Mouse (Mus musculus) ES-Bruce4 (cell line): Measurements from ENCODE around the gene Cyp4x1. TPM values are rescaled to one million over a fixed set of nuclear protein-coding genes. Genes with fewer than 3 reads are reported as not detected.

Experiments used
- H3K27ac ChIP-seq: 2 replicates; pipeline ENCODE4 v1.5.1; 2012; ENCODE audit warnings: low read length, inconsistent platforms; ENCODE audit not compliant: insufficient read depth
- H3K27me3 ChIP-seq: 2 replicates; pipeline ENCODE4 v1.6.1; 2012; ENCODE audit warnings: mild to moderate bottlenecking, low read length, inconsistent platforms; ENCODE audit not compliant: control insufficient read depth, poor library complexity, insufficient read depth, severe bottlenecking
- H3K36me3 ChIP-seq: 2 replicates; pipeline ENCODE4 v1.6.1; 2012; ENCODE audit warnings: inconsistent platforms, mild to moderate bottlenecking, low read length, moderate library complexity; ENCODE audit not compliant: control insufficient read depth, poor library complexity, insufficient read depth, severe bottlenecking
- H3K4me1 ChIP-seq: one replicate; pipeline ENCODE4 v1.8.1; 2011; ENCODE audit warnings: low read length; ENCODE audit not compliant: control insufficient read depth, insufficient read depth
- H3K4me3 ChIP-seq: 2 replicates; pipeline ENCODE4 v1.5.1; 2011; ENCODE audit warnings: low read depth, mild to moderate bottlenecking, low read length
- H3K9ac ChIP-seq: 2 replicates; pipeline ENCODE4 v1.6.1; 2012; ENCODE audit warnings: low read depth, mild to moderate bottlenecking, inconsistent platforms; ENCODE audit not compliant: poor library complexity, severe bottlenecking
- H3K9me3 ChIP-seq: replicated peaks from 2 replicates; pipeline ENCODE4 v1.6.1; 2012; ENCODE audit warnings: mild to moderate bottlenecking, low read length, inconsistent platforms; ENCODE audit not compliant: control insufficient read depth, poor library complexity, insufficient read depth, severe bottlenecking
- CTCF ChIP-seq: IDR thresholded peaks from one replicate; pipeline ENCODE4 v1.8.1; 2011; ENCODE audit warnings: low read depth, low read length
- EP300 ChIP-seq: IDR thresholded peaks from 2 replicates; pipeline ENCODE4 v1.6.1; 2011; ENCODE audit warnings: low read depth, low read length; ENCODE audit not compliant: insufficient read depth
- POLR2A ChIP-seq: IDR thresholded peaks from one replicate; pipeline ENCODE4 v1.8.1; 2011; ENCODE audit warnings: low read length; ENCODE audit not compliant: insufficient read depth
- polyA plus RNA-seq: library from polyadenylated mRNA; stranded (reverse); fragments of >200 nt; gene quantifications from 2 replicates; pipeline ENCODE4 v1.2.4, GENCODE M21; 2011; ENCODE audit warnings: low read depth; ENCODE audit not compliant: missing spikeins, insufficient read depth, insufficient read length

Cyp4x1 gene
- polyA plus RNA-seq, 1 experiment, result 0.52 TPM

DNA sequence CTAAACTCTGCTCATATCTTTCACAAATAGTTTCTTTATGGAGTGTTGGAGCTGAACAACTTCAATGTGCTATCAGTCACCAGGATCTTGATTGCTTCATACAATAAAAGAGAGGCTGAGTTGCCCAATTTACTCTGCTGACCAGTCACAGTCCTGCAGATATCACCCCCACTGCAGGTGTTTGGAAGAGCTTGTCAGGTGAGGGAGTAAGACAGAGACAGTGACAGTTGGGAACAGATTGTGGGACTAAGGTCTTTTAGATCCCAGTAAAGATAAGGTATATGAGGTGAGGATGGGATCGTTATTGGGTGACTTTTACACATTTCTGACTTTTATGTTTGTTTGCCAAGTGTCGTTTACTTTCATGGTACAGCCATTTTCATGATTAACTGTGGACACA lies 22.9 kb downstream of the Cyp4x1 start:
- H3K4me3 ChIP-seq, result no peak overlapping the region
- H3K27ac ChIP-seq, result no peak overlapping the region
- H3K36me3 ChIP-seq, result no peaks in the 10 kb centered on the region
- no peaks in the 10 kb centered on the region for H3K27me3 ChIP-seq
- no peaks in the 10 kb centered on the region for H3K9me3 ChIP-seq
- TF ChIP-seq EP300 (no peak), CTCF (no peak), POLR2A (no peak)
- H3K4me1 ChIP-seq, result no peaks in the 10 kb centered on the region
- no peak overlapping the region for H3K9ac ChIP-seq

DNA sequence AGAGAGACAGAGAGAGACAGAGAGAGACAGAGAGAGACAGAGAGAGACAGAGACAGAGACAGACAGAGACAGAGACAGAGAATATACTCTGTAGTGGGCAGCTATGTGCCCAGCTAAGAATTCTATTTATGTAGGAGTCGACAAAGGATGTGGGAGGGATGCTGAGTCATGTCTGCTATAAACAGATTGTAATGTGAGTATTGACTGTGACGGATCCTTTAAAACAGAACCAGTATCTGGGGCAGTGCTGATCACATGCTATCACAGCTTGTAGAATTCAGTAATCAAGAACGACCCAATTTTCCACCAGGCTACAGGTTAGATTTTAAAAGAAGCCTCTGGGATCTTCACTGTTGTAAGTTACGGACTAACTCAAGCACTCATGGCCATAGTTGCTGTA lies 30.6 kb downstream of the Cyp4x1 start:
- Histone ChIP-seq H3K4me3 (no peak overlapping the region), H3K9me3 (no peaks in the 10 kb centered on the region), H3K27ac (no peak overlapping the region), H3K4me1 (no peaks in the 10 kb centered on the region), H3K27me3 (no peaks in the 10 kb centered on the region), H3K36me3 (no peaks in the 10 kb centered on the region), H3K9ac (no peak overlapping the region)
- TF ChIP-seq CTCF (no peak), POLR2A (no peak), EP300 (no peak)

DNA sequence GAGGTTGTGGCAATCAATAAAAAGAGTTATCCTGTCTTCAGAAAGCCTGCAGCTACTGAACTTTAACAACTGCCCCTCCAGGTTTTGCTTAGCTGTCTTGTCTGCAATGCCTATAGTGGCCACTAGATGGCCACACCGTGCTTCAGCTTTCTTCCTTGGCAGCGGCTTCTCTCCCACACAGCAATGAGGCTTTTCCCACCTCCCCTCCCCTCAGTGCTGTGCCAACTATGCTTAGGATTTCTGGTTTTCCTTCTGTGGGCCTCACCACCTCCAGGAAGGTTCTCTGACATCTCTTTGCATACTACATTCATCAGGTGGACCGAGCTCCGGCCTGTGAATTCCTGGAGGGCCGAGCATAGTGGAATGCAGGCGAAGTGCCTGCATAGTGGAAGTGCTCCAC lies 32.4 kb downstream of the Cyp4x1 start:
- Histone ChIP-seq H3K27me3 (no peaks in the 10 kb centered on the region), H3K27ac (no peak overlapping the region), H3K4me3 (no peak overlapping the region), H3K4me1 (no peaks in the 10 kb centered on the region), H3K9me3 (no peaks in the 10 kb centered on the region), H3K9ac (no peak overlapping the region), H3K36me3 (no peaks in the 10 kb centered on the region)
- TF ChIP-seq POLR2A (no peak), CTCF (peak; percentile 95)

DNA sequence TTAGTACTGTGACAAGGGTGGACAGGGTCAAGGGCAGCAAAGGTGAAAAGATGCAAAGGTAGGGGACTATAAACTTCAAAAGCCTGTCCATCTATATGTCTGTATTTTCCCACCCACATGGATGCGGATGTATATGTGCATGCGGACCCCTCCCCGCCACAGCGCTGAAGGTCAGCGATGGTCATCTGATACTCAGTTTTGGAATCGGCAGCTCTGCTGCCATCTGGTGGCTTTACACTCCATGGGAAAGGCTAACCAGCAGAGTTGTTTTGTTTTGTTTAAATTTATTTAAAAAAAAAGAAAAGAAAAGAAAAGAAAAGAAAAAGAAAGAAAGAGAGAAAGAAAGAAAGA lies 37.0 kb downstream of the Cyp4x1 start:
- Histone ChIP-seq H3K27me3 (no peaks in the 10 kb centered on the region), H3K4me1 (no peaks in the 10 kb centered on the region), H3K27ac (no peak overlapping the region), H3K36me3 (no peaks in the 10 kb centered on the region), H3K9me3 (no peaks in the 10 kb centered on the region), H3K4me3 (no peak overlapping the region), H3K9ac (no peak overlapping the region)
- TF ChIP-seq EP300 (no peak), CTCF (peak; percentile 61), POLR2A (no peak)

DNA sequence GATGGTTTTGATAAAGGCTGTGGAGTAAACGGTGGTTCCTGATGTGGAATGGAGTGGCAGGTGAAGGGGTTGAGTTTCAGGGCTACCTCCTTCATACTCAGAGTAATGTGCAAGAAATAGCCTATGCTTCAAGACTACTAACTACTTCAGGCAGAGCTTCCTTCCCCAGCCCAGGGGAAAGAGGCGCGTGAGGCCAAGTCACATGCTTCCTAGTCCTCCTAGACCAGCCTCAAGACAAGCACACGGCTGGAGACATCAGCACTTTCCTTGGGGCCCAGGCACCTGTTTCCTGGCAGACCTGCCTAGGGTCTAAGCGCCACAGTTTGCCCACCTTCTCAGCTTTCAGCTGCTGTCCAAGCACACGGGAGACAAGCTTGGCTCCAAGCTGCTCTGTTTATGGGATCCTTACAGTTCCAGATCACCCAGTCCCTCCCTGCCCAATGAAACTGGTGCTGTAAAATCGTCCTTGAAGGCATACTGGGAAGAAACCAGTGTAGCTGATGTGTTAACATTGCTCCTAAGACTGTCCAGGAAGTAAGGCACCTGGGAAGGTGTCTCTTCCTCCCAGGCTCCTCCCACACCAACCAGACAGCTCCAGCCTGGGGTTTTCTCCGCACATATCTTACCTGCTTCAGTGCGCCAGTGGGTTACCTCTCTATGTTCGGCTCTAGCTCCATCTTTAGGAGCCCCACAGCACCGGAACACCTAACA lies 37.5 kb downstream of the Cyp4x1 start:
- H3K9ac ChIP-seq, result no peak overlapping the region
- 0 out of 2 replicates have a peak overlapping the region, but pooled peaks have one; percentile 8 for H3K27ac ChIP-seq
- H3K27me3 ChIP-seq, result no peaks in the 10 kb centered on the region
- H3K9me3 ChIP-seq, result no peaks in the 10 kb centered on the region
- H3K4me1 ChIP-seq, result no peaks in the 10 kb centered on the region
- no peak for TF ChIP-seq EP300
- TF ChIP-seq CTCF, result no peak
- TF ChIP-seq POLR2A, result no peak
- no peak overlapping the region for H3K4me3 ChIP-seq
- no peaks in the 10 kb centered on the region for H3K36me3 ChIP-seq

DNA sequence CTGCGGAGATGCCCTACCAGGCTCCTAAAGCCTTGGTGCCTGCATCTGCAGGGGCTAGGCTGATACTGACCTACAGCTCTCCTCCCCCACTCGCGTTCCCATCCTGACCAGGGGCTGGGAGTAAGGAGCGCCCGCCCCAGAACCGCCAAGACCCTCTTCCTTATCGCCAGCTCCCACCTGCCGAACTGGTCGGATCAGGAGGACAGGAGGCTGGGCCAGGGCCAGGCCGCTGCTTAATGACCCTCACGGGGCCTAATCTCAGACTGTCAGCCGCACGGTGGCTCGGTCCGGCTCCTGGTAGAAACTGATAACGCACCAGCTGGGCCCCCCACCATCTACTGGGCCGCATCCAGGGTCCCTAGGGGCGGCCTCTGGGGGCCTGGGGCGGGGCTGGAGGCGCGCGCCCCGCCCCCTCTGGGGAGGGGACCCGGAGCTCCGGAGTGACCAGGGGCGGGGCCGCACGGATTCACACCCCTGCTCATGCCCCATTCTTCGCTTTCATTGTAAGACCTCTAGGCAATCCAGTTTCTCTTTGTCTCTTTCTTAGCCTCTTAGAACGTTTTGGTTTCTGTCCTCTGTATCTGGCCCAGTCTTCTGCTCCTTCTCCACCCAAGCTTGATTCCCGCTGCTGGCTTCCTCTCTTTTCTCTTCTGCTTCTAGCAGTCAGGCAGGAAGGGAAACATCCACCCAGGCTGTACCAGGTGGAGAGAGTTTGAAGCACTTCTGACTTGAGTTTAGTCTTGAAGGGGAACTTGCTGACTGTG lies 38.2 kb downstream of the Cyp4x1 start:
- TF ChIP-seq EP300, result no peak
- TF ChIP-seq CTCF, result no peak
- no peak for TF ChIP-seq POLR2A
- H3K27ac ChIP-seq, result 0 out of 2 replicates have a peak overlapping the region, but pooled peaks have one; percentile 8
- H3K9ac ChIP-seq, result peak overlapping the region; percentile 50
- H3K9me3 ChIP-seq, result no peaks in the 10 kb centered on the region
- no peaks in the 10 kb centered on the region for H3K4me1 ChIP-seq
- H3K36me3 ChIP-seq, result no peaks in the 10 kb centered on the region
- H3K27me3 ChIP-seq, result no peaks in the 10 kb centered on the region
- peak overlapping the region; percentile 59 for H3K4me3 ChIP-seq
